8 mouse cellular contexts compared by ENCODE assay signal in genomic region chr8:120376847-120377802, GRCm38 (mm10).
DNase-seq lines count a peak whose midpoint lies in the region; ATAC-seq and TF ChIP-seq lines count a peak whose summit lies in the region.

No protein-coding gene starts in this region.

- no peaks in the 10 kb centered on the region for H3K79me2 ChIP-seq in myocyte (ENCODE audit: control insufficient read depth, insufficient read depth)

- H3ac ChIP-seq in myocyte (ENCODE audit: control insufficient read depth, insufficient read length) = no peak overlapping the region

- H3K36me3 ChIP-seq in heart, embryonic 10.5 days = no peaks in the 10 kb centered on the region
- H3K36me3 ChIP-seq in midbrain, embryonic 14.5 days (ENCODE audit: control insufficient read depth, insufficient read depth, low read length) = no peaks in the 10 kb centered on the region
- no peaks in the 10 kb centered on the region for H3K36me3 ChIP-seq in midbrain, embryonic 15.5 days (replicated peaks)
- H3K36me3 ChIP-seq in hindbrain, embryonic 16.5 days (ENCODE audit: control insufficient read depth, insufficient read depth, low read length) = no peaks in the 10 kb centered on the region
- no peaks in the 10 kb centered on the region for H3K36me3 ChIP-seq in myocyte (ENCODE audit: control insufficient read depth, insufficient read depth)

- no peak overlapping the region for H3K9ac ChIP-seq in midbrain, embryonic 14.5 days (replicated peaks; ENCODE audit: low read length)
- no peak overlapping the region for H3K9ac ChIP-seq in midbrain, embryonic 15.5 days
- H3K9ac ChIP-seq in hindbrain, embryonic 16.5 days (ENCODE audit: low read depth, low read length) = peak overlapping the region; percentile 3; the same call in 1 of the 2 replicates

- H3K4me2 ChIP-seq in midbrain, embryonic 14.5 days (ENCODE audit: low read length) = no peak overlapping the region
- H3K4me2 ChIP-seq in midbrain, embryonic 15.5 days = no peak overlapping the region
- H3K4me2 ChIP-seq in hindbrain, embryonic 16.5 days (ENCODE audit: low read length) = no peak overlapping the region
- peak overlapping the region; percentile 4 for H3K4me2 ChIP-seq in myocyte (ENCODE audit: low read depth)

- 54% methylated on average over 22 of the region's 22 CpGs for WGBS in heart, embryonic 10.5 days
- 46% methylated on average over 22 of the region's 22 CpGs for WGBS in midbrain, embryonic 14.5 days
- WGBS in midbrain, embryonic 15.5 days = 51% methylated on average over 22 of the region's 22 CpGs
- WGBS in hindbrain, embryonic 16.5 days = 40% methylated on average over 22 of the region's 22 CpGs

- peaks cover 12% of the 10 kb centered on the region for H3K27me3 ChIP-seq in heart, embryonic 10.5 days (ENCODE audit: insufficient read depth, poor library complexity, severe bottlenecking)
- H3K27me3 ChIP-seq in midbrain, embryonic 14.5 days (ENCODE audit: control insufficient read depth, insufficient read depth, low read length) = no peaks in the 10 kb centered on the region
- no peaks in the 10 kb centered on the region for H3K27me3 ChIP-seq in midbrain, embryonic 15.5 days (replicated peaks)
- H3K27me3 ChIP-seq in hindbrain, embryonic 16.5 days (replicated peaks; ENCODE audit: control insufficient read depth, insufficient read depth, low read length) = no peaks in the 10 kb centered on the region
- H3K27me3 ChIP-seq in myocyte (ENCODE audit: control insufficient read depth, insufficient read depth, insufficient read length) = no peaks in the 10 kb centered on the region

- ATAC-seq in midbrain, embryonic 14.5 days (ENCODE audit: low FRiP score, low TSS enrichment) = no peak
- no peak for ATAC-seq in midbrain, embryonic 15.5 days (replicated peaks)
- ATAC-seq in hindbrain, embryonic 16.5 days = no peak

- H3K9me3 ChIP-seq in heart, embryonic 10.5 days = no peaks in the 10 kb centered on the region
- no peaks in the 10 kb centered on the region for H3K9me3 ChIP-seq in midbrain, embryonic 14.5 days (ENCODE audit: control insufficient read depth, low read length)
- H3K9me3 ChIP-seq in midbrain, embryonic 15.5 days = no peaks in the 10 kb centered on the region
- H3K9me3 ChIP-seq in hindbrain, embryonic 16.5 days (ENCODE audit: control insufficient read depth, low read length) = no peaks in the 10 kb centered on the region

- H3K4me1 ChIP-seq in heart, embryonic 10.5 days = peaks cover 95% of the 10 kb centered on the region
- peaks cover 58% of the 10 kb centered on the region for H3K4me1 ChIP-seq in midbrain, embryonic 14.5 days (ENCODE audit: control insufficient read depth, insufficient read depth, low read length)
- peaks cover 63% of the 10 kb centered on the region for H3K4me1 ChIP-seq in midbrain, embryonic 15.5 days
- H3K4me1 ChIP-seq in hindbrain, embryonic 16.5 days (ENCODE audit: control insufficient read depth, insufficient read depth, low read depth, low read length) = peaks cover 45% of the 10 kb centered on the region

- no peak overlapping the region for H3K4me3 ChIP-seq in heart, embryonic 10.5 days
- no peak overlapping the region for H3K4me3 ChIP-seq in midbrain, embryonic 14.5 days (replicated peaks; ENCODE audit: low read depth, low read length)
- no peak overlapping the region for H3K4me3 ChIP-seq in midbrain, embryonic 15.5 days
- no peak overlapping the region for H3K4me3 ChIP-seq in hindbrain, embryonic 16.5 days (ENCODE audit: low read length)
- H3K4me3 ChIP-seq in myocyte = no peak overlapping the region

- no peak for TF ChIP-seq POLR2A in myocyte (IDR thresholded peaks at IDR 0.05; ENCODE audit: insufficient read length, low read depth)

- DNase-seq in heart, embryonic 10.5 days (ENCODE audit: low spot score) = no peak
- no peak for DNase-seq in heart, postnatal 36 days
- DNase-seq in midbrain, embryonic 14.5 days = no peak
- DNase-seq in thymus, postnatal 10 days (ENCODE audit: low spot score in 2 of 2) = no peak
- DNase-seq in left cerebral cortex, postnatal 25 days (ENCODE audit: low spot score in 2 of 2) = no peak

- intact Hi-C loops in heart, postnatal 36 days (cut with DNase I) = no loop called here
- intact Hi-C loops in left cerebral cortex, postnatal 25 days (cut with DNase I) = no loop called here

- H3K27ac ChIP-seq in heart, embryonic 10.5 days = peak overlapping the region; percentile 79
- H3K27ac ChIP-seq in midbrain, embryonic 14.5 days (replicated peaks; ENCODE audit: low read depth, low read length) = peak overlapping the region; percentile 49; the same call in 1 of the 2 replicates
- no peak overlapping the region for H3K27ac ChIP-seq in midbrain, embryonic 15.5 days
- H3K27ac ChIP-seq in hindbrain, embryonic 16.5 days (ENCODE audit: low read depth, low read length) = no peak overlapping the region

TF ChIP-seq in myocyte, 11 proteins besides CTCF, POLR2A, EP300 and RAD21:
- TF ChIP-seq MYOG (IDR thresholded peaks at IDR 0.05; ENCODE audit: control insufficient read depth in 1 of 3, insufficient read depth in 1 of 3, insufficient read length in 2 of 3, low read depth in 2 of 3) (no peak), TCF12 (IDR thresholded peaks at IDR 0.05; ENCODE audit: insufficient read depth, poor library complexity, severe bottlenecking) (no peak), SRF (IDR thresholded peaks at IDR 0.05; ENCODE audit: control insufficient read depth, insufficient read length, low read depth) (no peak), MAX (IDR thresholded peaks at IDR 0.05; ENCODE audit: low read depth) (no peak), CEBPB (IDR thresholded peaks at IDR 0.05; ENCODE audit: insufficient read depth, poor library complexity, severe bottlenecking) (no peak), POLR2AphosphoS2 (IDR thresholded peaks at IDR 0.05; ENCODE audit: insufficient read length, low read depth) (no peak), MYOD1 (IDR thresholded peaks at IDR 0.05; ENCODE audit: control insufficient read depth in 1 of 3, insufficient read length in 2 of 3, low read depth in 2 of 3) (no peak), USF1 (IDR thresholded peaks at IDR 0.05; ENCODE audit: low read depth) (no peak), REST (IDR thresholded peaks at IDR 0.05; ENCODE audit: insufficient read depth, insufficient read length) (no peak), TCF3 (IDR thresholded peaks at IDR 0.05; ENCODE audit: insufficient read length, low read depth) (no peak), E2F4 (IDR thresholded peaks at IDR 0.05; ENCODE audit: insufficient read depth) (no peak)

Comparison
In these comparisons a context has a peak if more than half of its experiments do, and no peak if none do; other contexts are left out.
1. H3K27ac ChIP-seq: peak in heart, embryonic 10.5 days (single experiment) and midbrain, embryonic 14.5 days (single experiment); none in midbrain, embryonic 15.5 days (single experiment) and hindbrain, embryonic 16.5 days (single experiment).